Mouse (Mus musculus) liver, embryonic 14.5 days (tissue): ENCODE data around the gene Yars2.
"Not testable (repeated sequence)": the region's sequence is repeated elsewhere in the genome, so short reads cannot be mapped to it uniquely, and the experiment has no call there.

ENCODE experiments used
- CTCF ChIP-seq: IDR thresholded peaks from 2 replicates; pipeline ENCODE4 v1.5.1; 2016; ENCODE audit warnings: antibody characterized with exemption, low read depth, control low read depth
- EP300 ChIP-seq: IDR thresholded peaks from 2 replicates; pipeline ENCODE4 v1.6.1; 2016; ENCODE audit warnings: antibody characterized with exemption, low read depth

DNA sequence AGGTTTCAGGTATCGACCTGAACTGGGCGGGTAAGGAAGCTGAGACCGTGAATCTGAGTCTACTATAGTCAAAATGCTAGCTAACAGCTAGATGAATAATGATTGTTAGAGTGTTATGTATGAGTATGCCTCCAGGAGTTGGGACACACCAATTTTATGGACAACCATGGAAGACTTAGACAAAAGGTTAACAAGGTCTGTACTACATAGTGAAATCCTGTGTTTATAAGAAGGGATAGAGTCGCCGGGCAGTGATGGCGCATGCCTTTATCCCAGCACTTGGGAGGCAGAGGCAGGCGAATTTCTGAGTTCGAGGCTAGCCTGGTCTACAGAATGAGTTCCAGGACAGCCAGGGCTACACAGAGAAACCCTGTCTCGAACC lies 56.3 kb downstream of the Yars2 start:
- TF ChIP-seq EP300, CTCF: not testable (repeated sequence)
